Mouse (Mus musculus) CH12.LX (cell line): ENCODE measurements around the gene Zmat5.

Experiments
- CTCF ChIP-seq, 2 experiments: IDR thresholded peaks in 1 of 2; conservative IDR thresholded peaks in 1 of 2; 2 replicates each; pipeline ENCODE4 v1.5.1; 2011 to 2012; ENCODE audit warnings: low read depth in 2 of 2, low read length in 2 of 2, improper control_type of control experiment in 1 of 2, inconsistent platforms in 1 of 2, mild to moderate bottlenecking in 1 of 2, moderate library complexity in 1 of 2
- EP300 ChIP-seq: IDR thresholded peaks from 2 replicates; pipeline ENCODE4 v1.6.1; 2011; ENCODE audit warnings: low read length, improper control_type of control experiment
- ETS1 ChIP-seq: conservative IDR thresholded peaks from 2 replicates; pipeline ENCODE4 v1.6.1; 2012; ENCODE audit warnings: low read depth, mild to moderate bottlenecking, inconsistent platforms, low read length, improper control_type of control experiment, moderate library complexity
- PAX5 ChIP-seq: IDR thresholded peaks from 2 replicates; pipeline ENCODE4 v1.6.1; 2012; ENCODE audit warnings: low read length, inconsistent platforms, mixed read lengths
- POLR2A ChIP-seq: IDR thresholded peaks from 2 replicates; pipeline ENCODE4 v1.6.1; 2011; ENCODE audit warnings: low read depth, mild to moderate bottlenecking, improper control_type of control experiment, low read length
- SIN3A ChIP-seq: IDR thresholded peaks from 2 replicates; pipeline ENCODE4 v1.6.1; 2012; ENCODE audit warnings: low read length, improper control_type of control experiment, inconsistent platforms
- UBTF ChIP-seq: IDR thresholded peaks from 2 replicates; pipeline ENCODE4 v1.6.1; 2012; ENCODE audit warnings: low read depth, mild to moderate bottlenecking, inconsistent platforms, low read length, improper control_type of control experiment, moderate library complexity
- USF1 ChIP-seq: IDR thresholded peaks from 2 replicates; pipeline ENCODE4 v1.6.1; 2014; ENCODE audit warnings: low read depth, mild to moderate bottlenecking, inconsistent platforms, low read length, improper control_type of control experiment
- ZC3H11A ChIP-seq: IDR thresholded peaks from 2 replicates; pipeline ENCODE4 v1.6.1; 2012; ENCODE audit warnings: low read depth, mild to moderate bottlenecking, inconsistent platforms, low read length, improper control_type of control experiment
- ZNF384 ChIP-seq: IDR thresholded peaks from 2 replicates; pipeline ENCODE4 v1.6.1; 2012; ENCODE audit warnings: low read depth, low read length, improper control_type of control experiment, inconsistent platforms

DNA sequence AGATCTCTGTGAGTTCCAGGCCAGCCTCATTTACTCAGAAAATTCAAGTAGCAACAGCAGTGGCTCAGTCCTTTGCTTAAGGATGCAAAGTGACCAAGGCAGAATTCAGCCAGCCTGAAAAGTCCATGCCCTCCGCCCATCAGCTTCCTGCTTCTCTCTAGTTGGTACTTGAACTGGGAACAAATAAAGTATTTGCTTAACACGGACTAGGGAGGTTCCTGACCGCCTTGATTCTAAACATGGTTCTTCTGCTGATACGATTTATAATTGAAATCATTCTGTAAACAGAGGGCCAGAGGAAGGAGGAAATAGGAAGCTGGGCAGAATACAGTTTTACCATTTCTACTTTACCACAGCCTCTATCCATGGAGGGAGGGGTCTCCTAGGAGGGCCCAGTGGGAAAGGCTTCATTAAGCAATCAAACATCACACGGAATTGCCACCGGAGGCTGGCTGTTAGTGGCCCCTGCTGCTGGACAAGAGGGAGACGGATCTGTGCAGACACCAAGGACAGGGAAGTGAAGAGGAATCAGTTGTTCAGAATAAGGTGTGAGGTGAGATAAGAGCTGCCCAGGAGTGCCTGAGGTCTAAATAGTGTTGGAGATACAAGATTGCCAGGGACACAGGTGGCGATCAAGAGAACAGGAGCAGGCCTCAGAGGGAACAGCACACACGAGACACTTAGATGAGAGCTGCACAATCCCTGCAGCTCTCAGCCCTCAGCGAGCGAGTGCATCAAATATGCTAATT, 15.7 kb upstream of the Zmat5 start:
- TF ChIP-seq CTCF (conservative IDR thresholded peaks at IDR 0.05 in 1 of 2, IDR thresholded peaks at IDR 0.05 in 1 of 2; ENCODE audit: low read depth in 2 of 2, low read length in 2 of 2) (no peak), UBTF (no peak), ZNF384 (no peak), USF1 (no peak), EP300 (no peak), ETS1 (no peak), PAX5 (no peak), SIN3A (no peak), POLR2A (no peak), ZC3H11A (no peak)
